Mouse (Mus musculus) neural tube, embryonic 14.5 days (tissue): ENCODE data around the gene Evi5. TPM values are rescaled to one million over a fixed set of nuclear protein-coding genes. Genes with fewer than 3 reads are reported as not detected.

Source experiments
- ATAC-seq: fragments of 200-750 bp; cut with Nextera tagmentation; 2 replicates; pipeline ENCODE4 v1.8.0; 2017; ENCODE audit warnings: low read depth, mild to moderate bottlenecking, moderate TSS enrichment, moderate library complexity
- H3K27ac ChIP-seq: fragments of 300-500 bp; sonication (generic); 2 replicates; pipeline ENCODE4 v1.5.1; 2014; ENCODE audit warnings: low read depth, mild to moderate bottlenecking, control low read depth, low read length, moderate library complexity, mixed read lengths
- H3K27me3 ChIP-seq: fragments of 300-500 bp; sonication (generic); 2 replicates; pipeline ENCODE4 v1.6.1; 2014; ENCODE audit warnings: low read length; ENCODE audit not compliant: control insufficient read depth, insufficient read depth
- H3K36me3 ChIP-seq: fragments of 300-500 bp; sonication (generic); 2 replicates; pipeline ENCODE4 v1.6.1; 2014; ENCODE audit warnings: low read length, mixed read lengths; ENCODE audit not compliant: control insufficient read depth, insufficient read depth
- H3K4me1 ChIP-seq: fragments of 300-500 bp; sonication (generic); 2 replicates; pipeline ENCODE4 v1.6.1; 2014; ENCODE audit warnings: low read length; ENCODE audit not compliant: control insufficient read depth, insufficient read depth
- H3K4me2 ChIP-seq: fragments of 300-500 bp; sonication (generic); 2 replicates; pipeline ENCODE4 v1.6.1; 2014; ENCODE audit warnings: mild to moderate bottlenecking, low read depth, low read length, control low read depth
- H3K4me3 ChIP-seq: fragments of 300-500 bp; sonication (generic); 2 replicates; pipeline ENCODE4 v1.5.1; 2014; ENCODE audit warnings: low read depth, low read length, control low read depth, mixed read lengths
- H3K9ac ChIP-seq: fragments of 300-500 bp; sonication (generic); replicated peaks from 2 replicates; pipeline ENCODE4 v1.6.1; 2014; ENCODE audit warnings: low read depth, mild to moderate bottlenecking, control low read depth, low read length, mixed read lengths
- H3K9me3 ChIP-seq: fragments of 300-500 bp; sonication (generic); 2 replicates; pipeline ENCODE4 v1.6.1; 2016; ENCODE audit warnings: low read length; ENCODE audit not compliant: control insufficient read depth
- whole genome bisulfite sequencing: fragments of 180-500 bp; shearing (Covaris S2); extraction: QIAGEN DNeasy Blood & Tissue Kit; methylation state at CpG from one replicate; pipeline ENCODE4 v1.1.7; 2014; 5-methylcytosine and 5-hydroxymethylcytosine counted together
- polyA plus RNA-seq: library from polyadenylated mRNA; unstranded; fragments of >200 nt; fragmentation: Nextera tagmentation; extraction: Ambion mirVana; gene quantifications from 2 replicates; pipeline ENCODE4 v1.2.1, GENCODE M21; 2014

Evi5 gene
- polyA plus RNA-seq, 1 experiment from 2014 or later = 59.9 TPM

GRCm38 (mm10) chr5:107759121-107759520 is 115.8 kb downstream of the Evi5 start:
- ATAC-seq = no peak
- Histone ChIP-seq H3K4me3 (no peak overlapping the region), H3K27me3 (no peaks in the 10 kb centered on the region), H3K4me1 (no peaks in the 10 kb centered on the region), H3K9me3 (no peaks in the 10 kb centered on the region), H3K36me3 (peaks cover 3% of the 10 kb centered on the region; the same call in 1 of the 2 replicates), H3K4me2 (no peak overlapping the region), H3K27ac (no peak overlapping the region), H3K9ac (no peak overlapping the region)
- 85% methylated on average over 5 of the region's 5 CpGs for WGBS

GRCm38 (mm10) chr5:107756072-107756471 is 118.8 kb downstream of the Evi5 start:
- H3K27ac ChIP-seq = no peak overlapping the region
- no peak for ATAC-seq
- H3K27me3 ChIP-seq = no peaks in the 10 kb centered on the region
- H3K4me3 ChIP-seq = no peak overlapping the region
- H3K4me1 ChIP-seq = no peaks in the 10 kb centered on the region
- no peaks in the 10 kb centered on the region for H3K9me3 ChIP-seq
- no peak overlapping the region for H3K9ac ChIP-seq
- peaks cover 3% of the 10 kb centered on the region; the same call in 1 of the 2 replicates for H3K36me3 ChIP-seq
- WGBS = 67% methylated on average over 2 of the region's 2 CpGs
- H3K4me2 ChIP-seq = no peak overlapping the region

- no peak for ATAC-seq
- Histone ChIP-seq H3K4me3 (no peak overlapping the region), H3K4me2 (no peak overlapping the region), H3K27ac (no peak overlapping the region), H3K27me3 (no peaks in the 10 kb centered on the region), H3K9me3 (no peaks in the 10 kb centered on the region), H3K4me1 (no peaks in the 10 kb centered on the region), H3K9ac (no peak overlapping the region), H3K36me3 (peaks cover 3% of the 10 kb centered on the region; the same call in 1 of the 2 replicates)
- WGBS = 97% methylated on average over 1 of the region's 1 CpGs
These were observed 120.2 kb downstream of the Evi5 start for GRCm38 (mm10) chr5:107754740-107755139.

- Histone ChIP-seq H3K27ac (no peak overlapping the region), H3K4me1 (no peaks in the 10 kb centered on the region), H3K27me3 (no peaks in the 10 kb centered on the region), H3K36me3 (peaks cover 3% of the 10 kb centered on the region; the same call in 1 of the 2 replicates), H3K4me3 (no peak overlapping the region), H3K9ac (no peak overlapping the region), H3K9me3 (no peaks in the 10 kb centered on the region), H3K4me2 (no peak overlapping the region)
- ATAC-seq = no peak
- WGBS = 95% methylated on average over 7 of the region's 7 CpGs
These were observed 121.3 kb downstream of the Evi5 start for GRCm38 (mm10) chr5:107753656-107754055.

GRCm38 (mm10) chr5:107749229-107749916 is 125.5 kb downstream of the Evi5 start:
- Histone ChIP-seq H3K4me3 (no peak overlapping the region), H3K27ac (no peak overlapping the region), H3K4me1 (no peaks in the 10 kb centered on the region), H3K4me2 (no peak overlapping the region), H3K27me3 (no peaks in the 10 kb centered on the region), H3K36me3 (no peaks in the 10 kb centered on the region), H3K9me3 (no peaks in the 10 kb centered on the region), H3K9ac (no peak overlapping the region)
- no peak for ATAC-seq
- WGBS = 73% methylated on average over 9 of the region's 9 CpGs

- Histone ChIP-seq H3K4me1 (no peaks in the 10 kb centered on the region), H3K4me3 (no peak overlapping the region), H3K9ac (no peak overlapping the region)
These were observed 135.9 kb downstream of the Evi5 start for GRCm38 (mm10) chr5:107739023-107739422.

GRCm38 (mm10) chr5:107738296-107738695 is 136.6 kb downstream of the Evi5 start:
- no peak for ATAC-seq
- no peaks in the 10 kb centered on the region for H3K27me3 ChIP-seq
- no peaks in the 10 kb centered on the region for H3K9me3 ChIP-seq
- no peak overlapping the region for H3K4me3 ChIP-seq
- no peak overlapping the region for H3K4me2 ChIP-seq
- H3K36me3 ChIP-seq = no peaks in the 10 kb centered on the region
- WGBS = 88% methylated on average over 3 of the region's 3 CpGs
- no peak overlapping the region for H3K27ac ChIP-seq
- no peak overlapping the region for H3K9ac ChIP-seq
- no peaks in the 10 kb centered on the region for H3K4me1 ChIP-seq

More at GRCm38 (mm10) chr5:107739023-107739422, 135.9 kb downstream of the Evi5 start:
- no peak for ATAC-seq
- Histone ChIP-seq H3K36me3 (no peaks in the 10 kb centered on the region), H3K27ac (no peak overlapping the region), H3K9me3 (no peaks in the 10 kb centered on the region), H3K4me2 (no peak overlapping the region), H3K27me3 (no peaks in the 10 kb centered on the region)
- WGBS = 94% methylated on average over 5 of the region's 5 CpGs

GRCm38 (mm10) chr5:107736171-107736570 is 138.7 kb downstream of the Evi5 start:
- WGBS = 92% methylated on average over 5 of the region's 5 CpGs

GRCm38 (mm10) chr5:107731844-107732243 is 143.1 kb downstream of the Evi5 start:
- Histone ChIP-seq H3K4me3 (no peak overlapping the region), H3K9ac (no peak overlapping the region), H3K36me3 (no peaks in the 10 kb centered on the region), H3K4me2 (no peak overlapping the region), H3K9me3 (no peaks in the 10 kb centered on the region), H3K27me3 (peaks cover 40% of the 10 kb centered on the region), H3K27ac (no peak overlapping the region), H3K4me1 (no peaks in the 10 kb centered on the region)
- no peak for ATAC-seq
- 30% methylated on average over 2 of the region's 2 CpGs for WGBS

More at GRCm38 (mm10) chr5:107736171-107736570, 138.7 kb downstream of the Evi5 start:
- H3K27ac ChIP-seq = no peak overlapping the region
- H3K9ac ChIP-seq = no peak overlapping the region
- no peaks in the 10 kb centered on the region for H3K9me3 ChIP-seq
- H3K4me2 ChIP-seq = no peak overlapping the region
- ATAC-seq = no peak
- H3K27me3 ChIP-seq = peaks cover 7% of the 10 kb centered on the region; the same call in 1 of the 2 replicates
- no peak overlapping the region for H3K4me3 ChIP-seq
- no peaks in the 10 kb centered on the region for H3K36me3 ChIP-seq
- no peaks in the 10 kb centered on the region for H3K4me1 ChIP-seq
